Mouse (Mus musculus) lung, postnatal 0 days (tissue): ENCODE measurements around the gene Olfr813. TPM values are rescaled to one million over a fixed set of nuclear protein-coding genes. Genes with fewer than 3 reads are reported as not detected.
"Not testable (repeated sequence)": the region's sequence is repeated elsewhere in the genome, so short reads cannot be mapped to it uniquely, and the experiment has no call there.

ENCODE experiments used
- ATAC-seq: fragments of 200-750 bp; cut with Nextera tagmentation; 2 replicates; pipeline ENCODE4 v1.8.0; 2017; ENCODE audit warnings: moderate library complexity
- DNase-seq: peaks from one replicate; pipeline ENCODE4 v3.0.0-alpha.2; 2016; ENCODE audit warnings: low spot score
- H3K27ac ChIP-seq: fragments of 300-500 bp; sonication (generic); 2 replicates; pipeline ENCODE4 v1.5.1; 2014; ENCODE audit warnings: antibody characterized with exemption, mild to moderate bottlenecking, low read length, mixed read lengths
- H3K27me3 ChIP-seq: fragments of 300-500 bp; sonication (generic); replicated peaks from 2 replicates; pipeline ENCODE4 v1.6.1; 2014; ENCODE audit warnings: low read length, mixed read lengths; ENCODE audit not compliant: insufficient read depth
- H3K36me3 ChIP-seq: fragments of 300-500 bp; sonication (generic); 2 replicates; pipeline ENCODE4 v1.6.1; 2014; ENCODE audit warnings: low read length, mixed read lengths; ENCODE audit not compliant: insufficient read depth
- H3K4me1 ChIP-seq: fragments of 300-500 bp; sonication (generic); 2 replicates; pipeline ENCODE4 v1.6.1; 2014; ENCODE audit warnings: antibody characterized with exemption, low read depth, low read length, mixed read lengths; ENCODE audit not compliant: insufficient read depth
- H3K4me2 ChIP-seq: fragments of 300-500 bp; sonication (generic); replicated peaks from 2 replicates; pipeline ENCODE4 v1.6.1; 2014; ENCODE audit warnings: low read depth, mild to moderate bottlenecking, low read length, moderate library complexity, mixed read lengths
- H3K4me3 ChIP-seq: fragments of 300-500 bp; sonication (generic); 2 replicates; pipeline ENCODE4 v1.5.1; 2014; ENCODE audit warnings: low read depth, low read length
- H3K9ac ChIP-seq: fragments of 300-500 bp; sonication (generic); replicated peaks from 2 replicates; pipeline ENCODE4 v1.6.1; 2014; ENCODE audit warnings: low read depth, mild to moderate bottlenecking
- H3K9me3 ChIP-seq: fragments of 300-500 bp; sonication (generic); 2 replicates; pipeline ENCODE4 v1.6.1; 2016; ENCODE audit warnings: low read length, mixed read lengths
- CTCF ChIP-seq: IDR thresholded peaks from 2 replicates; pipeline ENCODE4 v1.5.1; 2016; ENCODE audit warnings: antibody characterized with exemption, mild to moderate bottlenecking
- EP300 ChIP-seq: IDR thresholded peaks from 2 replicates; pipeline ENCODE4 v1.6.1; 2016; ENCODE audit warnings: antibody characterized with exemption, mild to moderate bottlenecking, control low read depth
- WGBS: fragments of 180-500 bp; shearing (Covaris S2); extraction: QIAGEN DNeasy Blood & Tissue Kit; methylation state at CpG from one replicate; pipeline ENCODE4 v1.1.7; 2014; 5-methylcytosine and 5-hydroxymethylcytosine counted together
- polyA plus RNA-seq: library from polyadenylated mRNA; unstranded; fragments of >200 nt; fragmentation: Nextera tagmentation; extraction: Ambion mirVana; gene quantifications from 2 replicates; pipeline ENCODE4 v1.2.1, GENCODE M21; 2015

The Olfr813 gene
- not detected in 2 replicates for polyA plus RNA-seq

- no peak for DNase-seq
- H3K9me3 ChIP-seq = no peaks in the 10 kb centered on the region
- no peak for TF ChIP-seq CTCF
- TF ChIP-seq EP300 = no peak
- H3K4me2 ChIP-seq = no peak within 1 kb of the TSS
- no peak within 1 kb of the TSS for H3K27ac ChIP-seq
- no peaks in the 10 kb centered on the region for H3K4me1 ChIP-seq
- no peak within 1 kb of the TSS for H3K4me3 ChIP-seq
- no peaks in the 10 kb centered on the region for H3K36me3 ChIP-seq
- H3K9ac ChIP-seq = no peak within 1 kb of the TSS
- no peaks in the 10 kb centered on the region for H3K27me3 ChIP-seq
- no peak for ATAC-seq
These were observed at the start of gene Olfr813 for GRCm38 (mm10) chr10:129855067-129855466. Olfr813 (plus strand) TSS chr10:129855367.

- Histone ChIP-seq H3K27me3 (no peaks in the 10 kb centered on the region), H3K4me2 (no peak within 1 kb of the TSS), H3K27ac (no peak within 1 kb of the TSS), H3K4me3 (no peak within 1 kb of the TSS), H3K4me1 (no peaks in the 10 kb centered on the region), H3K36me3 (no peaks in the 10 kb centered on the region), H3K9ac (no peak within 1 kb of the TSS), H3K9me3 (no peaks in the 10 kb centered on the region)
- DNase-seq (no peak), ATAC-seq (no peak)
- WGBS = 27% methylated on average over 1 of the region's 1 CpGs
- no peak for TF ChIP-seq EP300
- no peak for TF ChIP-seq CTCF
These were observed 9.2 kb upstream of the Olfr813 start, which contains the start of gene Olfr812 for GRCm38 (mm10) chr10:129845994-129846393. Olfr812 (minus strand) TSS chr10:129846094.

- H3K36me3 ChIP-seq = no peaks in the 10 kb centered on the region
- no peaks in the 10 kb centered on the region for H3K27me3 ChIP-seq
- H3K4me2 ChIP-seq = no peak overlapping the region
- no peak overlapping the region for H3K27ac ChIP-seq
- no peak for ATAC-seq
- no peaks in the 10 kb centered on the region for H3K9me3 ChIP-seq
- H3K4me1 ChIP-seq = no peaks in the 10 kb centered on the region
- WGBS = 76% methylated on average over 1 of the region's 1 CpGs
- no peak overlapping the region for H3K9ac ChIP-seq
- H3K4me3 ChIP-seq = no peak overlapping the region
- TF ChIP-seq CTCF (no peak), EP300 (no peak)
- no peak for DNase-seq
These were observed 7.8 kb upstream of the Olfr813 start for GRCm38 (mm10) chr10:129847343-129847742.

GRCm38 (mm10) chr10:129879751-129880150 is 24.6 kb downstream of the Olfr813 start, which contains the start of gene Olfr814:
Olfr814 (minus strand) TSS chr10:129879851.
- not testable (repeated sequence) for H3K9me3 ChIP-seq, H3K4me3 ChIP-seq, DNase-seq, H3K27ac ChIP-seq, H3K4me1 ChIP-seq, ATAC-seq, H3K9ac ChIP-seq, H3K4me2 ChIP-seq, H3K36me3 ChIP-seq, H3K27me3 ChIP-seq
- WGBS = no CpG with 5 or more reads among the region's 1 CpGs

GRCm38 (mm10) chr10:129885496-129885895 is 30.3 kb downstream of the Olfr813 start:
- not testable (repeated sequence) for H3K4me1 ChIP-seq, ATAC-seq, DNase-seq, H3K27me3 ChIP-seq, H3K4me3 ChIP-seq, H3K9ac ChIP-seq, H3K36me3 ChIP-seq, H3K4me2 ChIP-seq, H3K27ac ChIP-seq, H3K9me3 ChIP-seq
- 64% methylated on average over 6 of the region's 6 CpGs for WGBS

- ATAC-seq (no peak), DNase-seq (no peak)
- Histone ChIP-seq H3K27ac (no peak overlapping the region), H3K9me3 (no peaks in the 10 kb centered on the region), H3K36me3 (no peaks in the 10 kb centered on the region), H3K9ac (no peak overlapping the region), H3K4me2 (no peak overlapping the region), H3K27me3 (no peaks in the 10 kb centered on the region), H3K4me1 (no peaks in the 10 kb centered on the region), H3K4me3 (no peak overlapping the region)
- 89% methylated on average over 7 of the region's 7 CpGs for WGBS
- no peak for TF ChIP-seq CTCF
- TF ChIP-seq EP300 = no peak
These were observed 30.8 kb downstream of the Olfr813 start for GRCm38 (mm10) chr10:129885934-129886333.

GRCm38 (mm10) chr10:129905767-129906166 is 50.6 kb downstream of the Olfr813 start, which contains the start of gene Olfr815:
Olfr815 (minus strand) TSS chr10:129905867.
- H3K27me3 ChIP-seq, H3K4me1 ChIP-seq, H3K27ac ChIP-seq, H3K4me2 ChIP-seq, H3K9me3 ChIP-seq, ATAC-seq, H3K9ac ChIP-seq, H3K4me3 ChIP-seq, DNase-seq, H3K36me3 ChIP-seq: not testable (repeated sequence)
- no CpG with 5 or more reads among the region's 1 CpGs for WGBS

Other genes starting within 250 kb of the Olfr813 start
- gene Olfr796, start 242.8 kb upstream of the Olfr813 start, polyA plus RNA-seq = not detected in 2 replicates
- not detected in 2 replicates for gene Olfr798, start 227.4 kb upstream of the Olfr813 start, polyA plus RNA-seq
- not detected in 2 replicates for gene Olfr799, start 217.9 kb upstream of the Olfr813 start, polyA plus RNA-seq
- gene Olfr800, start 197.7 kb upstream of the Olfr813 start, polyA plus RNA-seq = not detected in 2 replicates
- gene Olfr801, start 181.5 kb upstream of the Olfr813 start, polyA plus RNA-seq = not detected in 2 replicates
- gene Olfr802, start 167.2 kb upstream of the Olfr813 start, polyA plus RNA-seq = not detected in 2 replicates
- not detected in 2 replicates for gene Olfr803, start 161.1 kb upstream of the Olfr813 start, polyA plus RNA-seq
- not detected in 2 replicates for gene Olfr804, start 152.2 kb upstream of the Olfr813 start, polyA plus RNA-seq
- gene Olfr805, start 126.0 kb upstream of the Olfr813 start, polyA plus RNA-seq = not detected in 2 replicates
- gene Olfr806, start 113.4 kb upstream of the Olfr813 start, polyA plus RNA-seq = not detected in 2 replicates
- not detected in 2 replicates for gene Olfr807, start 97.6 kb upstream of the Olfr813 start, polyA plus RNA-seq
- gene Olfr808, start 89.9 kb upstream of the Olfr813 start, polyA plus RNA-seq = not detected in 2 replicates
- gene Olfr809, start 80.7 kb upstream of the Olfr813 start, polyA plus RNA-seq = not detected in 2 replicates
- gene Olfr810, start 60.5 kb upstream of the Olfr813 start, polyA plus RNA-seq = not detected in 2 replicates
- gene Olfr811, start 51.0 kb upstream of the Olfr813 start, polyA plus RNA-seq = not detected in 2 replicates
- not detected in 2 replicates for gene Olfr812, start 9.3 kb upstream of the Olfr813 start, polyA plus RNA-seq
- gene Olfr814, start 24.5 kb downstream of the Olfr813 start, polyA plus RNA-seq = not detected in 2 replicates
- not detected in 2 replicates for gene Olfr815, start 50.5 kb downstream of the Olfr813 start, polyA plus RNA-seq
- gene Olfr816, start 60.2 kb downstream of the Olfr813 start, polyA plus RNA-seq = not detected in 2 replicates
- gene Olfr818, start 93.7 kb downstream of the Olfr813 start, polyA plus RNA-seq = not detected in 2 replicates
- gene Olfr819, start 111.9 kb downstream of the Olfr813 start, polyA plus RNA-seq = not detected in 2 replicates
- not detected in 2 replicates for gene Olfr247, start 120.8 kb downstream of the Olfr813 start, polyA plus RNA-seq
- not detected in 2 replicates for gene Gm10310, start 129.7 kb downstream of the Olfr813 start, polyA plus RNA-seq
- not detected in 2 replicates for gene Olfr820, start 157.3 kb downstream of the Olfr813 start, polyA plus RNA-seq
- not detected in 2 replicates for gene Olfr821, start 175.0 kb downstream of the Olfr813 start, polyA plus RNA-seq
- gene Olfr822, start 215.8 kb downstream of the Olfr813 start, polyA plus RNA-seq = not detected in 2 replicates